Mouse (Mus musculus): ENCODE measurements at regions not wholly inside any gene's neighbourhood (a gene's known extent, or its start where the extent isn't known, plus 50 kb on each side); places are given as distances from the start of the nearest gene placed in this dataset.

DNA sequence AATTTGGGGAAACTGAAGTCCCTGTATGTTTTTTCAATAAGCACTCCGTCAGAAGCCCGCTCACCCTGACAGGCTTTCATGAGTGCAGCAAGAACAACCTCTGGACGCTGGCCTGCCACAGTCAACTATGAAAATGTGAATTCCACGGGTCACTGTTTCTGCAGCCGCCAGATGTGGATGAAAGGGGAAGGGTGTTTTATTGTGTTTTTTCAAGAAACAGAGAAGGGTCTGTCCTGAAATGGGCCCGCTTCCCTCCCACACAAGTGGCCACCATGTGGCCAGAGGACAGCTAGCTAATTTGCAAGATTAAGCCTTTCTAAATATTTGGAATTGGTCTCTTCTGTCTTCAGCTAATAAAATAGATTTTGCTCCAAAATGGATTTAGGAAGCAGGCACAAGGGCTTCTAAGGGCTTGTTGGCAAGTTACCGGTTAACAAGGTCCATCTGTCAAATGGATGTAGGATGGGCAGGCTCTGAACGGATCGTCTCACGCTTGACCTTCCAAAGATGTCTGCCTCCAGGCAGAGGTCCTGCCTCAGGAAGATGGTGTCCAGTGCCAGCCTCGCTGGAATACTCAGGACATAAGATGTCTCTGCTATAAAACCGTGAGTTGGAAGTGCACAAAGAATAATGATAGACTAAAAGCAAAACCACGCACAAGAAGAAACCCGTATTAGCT lies 249.8 kb downstream of the Plpp3 start:
- TF ChIP-seq CTCF (IDR thresholded peaks at IDR 0.05; ENCODE audit: insufficient read depth, low read depth, low read length) (no peak), POLR2A (IDR thresholded peaks at IDR 0.05; ENCODE audit: insufficient read depth, low read depth, low read length) (no peak)

All from olfactory bulb, adult 2 months (tissue).